Mouse (Mus musculus) midbrain, embryonic 14.5 days (tissue): Measurements from ENCODE around the gene Ace3. TPM values are rescaled to one million over a fixed set of nuclear protein-coding genes. Genes with fewer than 3 reads are reported as not detected.
A peak's percentile ranks its signal among the peaks of the same experiment; 100 is the strongest.

Experiments used
- ATAC-seq: fragments of 200-750 bp; cut with Nextera tagmentation; 2 replicates; pipeline ENCODE4 v1.8.0; 2017; ENCODE audit warnings: moderate number of reproducible peaks, moderate library complexity; ENCODE audit not compliant: low FRiP score, low TSS enrichment
- DNase-seq: peaks from one replicate; pipeline ENCODE4 v3.0.0-alpha.2; 2015
- H3K27ac ChIP-seq: fragments of 300-500 bp; sonication (generic); replicated peaks from 2 replicates; pipeline ENCODE4 v1.5.1; 2014; ENCODE audit warnings: mild to moderate bottlenecking, low read depth, low read length, moderate library complexity
- H3K27me3 ChIP-seq: fragments of 300-500 bp; sonication (generic); 2 replicates; pipeline ENCODE4 v1.6.1; 2014; ENCODE audit warnings: low read length, control low read depth, mixed read lengths; ENCODE audit not compliant: control insufficient read depth, insufficient read depth
- H3K36me3 ChIP-seq: fragments of 300-500 bp; sonication (generic); 2 replicates; pipeline ENCODE4 v1.6.1; 2014; ENCODE audit warnings: low read length, control low read depth; ENCODE audit not compliant: control insufficient read depth, insufficient read depth
- H3K4me1 ChIP-seq: fragments of 300-500 bp; sonication (generic); 2 replicates; pipeline ENCODE4 v1.6.1; 2014; ENCODE audit warnings: mild to moderate bottlenecking, antibody characterized with exemption, low read length, control low read depth; ENCODE audit not compliant: control insufficient read depth, insufficient read depth
- H3K4me2 ChIP-seq: fragments of 300-500 bp; sonication (generic); 2 replicates; pipeline ENCODE4 v1.6.1; 2014; ENCODE audit warnings: mild to moderate bottlenecking, low read length, moderate library complexity
- H3K4me3 ChIP-seq: fragments of 300-500 bp; sonication (generic); replicated peaks from 2 replicates; pipeline ENCODE4 v1.5.1; 2014; ENCODE audit warnings: low read depth, low read length
- H3K9ac ChIP-seq: fragments of 300-500 bp; sonication (generic); replicated peaks from 2 replicates; pipeline ENCODE4 v1.6.1; 2014; ENCODE audit warnings: mild to moderate bottlenecking, low read length, moderate library complexity
- H3K9me3 ChIP-seq: fragments of 300-500 bp; sonication (generic); 2 replicates; pipeline ENCODE4 v1.6.1; 2016; ENCODE audit warnings: low read length, control low read depth, mixed read lengths; ENCODE audit not compliant: control insufficient read depth
- WGBS: fragments of 180-500 bp; shearing (Covaris S2); extraction: QIAGEN DNeasy Blood & Tissue Kit; methylation state at CpG from one replicate; pipeline ENCODE4 v1.1.7; 2014; 5-methylcytosine and 5-hydroxymethylcytosine counted together
- polyA plus RNA-seq: library from polyadenylated mRNA; unstranded; fragments of >200 nt; fragmentation: Nextera tagmentation; extraction: Ambion mirVana; gene quantifications from 2 replicates; pipeline ENCODE4 v1.2.1, GENCODE M21; 2014

Ace3 gene
- polyA plus RNA-seq, 1 experiment from 2014 or later: 0.09 TPM

GRCm38 (mm10) chr11:106036548-106037417 is 42.3 kb downstream of the Ace3 start, which contains the start of gene Dcaf7:
TSS of gene Dcaf7 (plus strand) at chr11:106036872.
- under 1% methylated on average over 66 of the region's 66 CpGs for WGBS
- Histone ChIP-seq H3K27me3 (no peaks in the 10 kb centered on the region), H3K36me3 (no peaks in the 10 kb centered on the region), H3K27ac (peak within 1 kb of the TSS; percentile 90), H3K4me3 (peak within 1 kb of the TSS; percentile 92), H3K9me3 (no peaks in the 10 kb centered on the region), H3K4me2 (peak within 1 kb of the TSS; percentile 81), H3K9ac (peak within 1 kb of the TSS; percentile 87), H3K4me1 (peaks cover 26% of the 10 kb centered on the region; the same call in 1 of the 2 replicates)
- DNase-seq (peak; percentile 99), ATAC-seq (peak; percentile 99)

- ATAC-seq (peak; percentile 28; the same call in 1 of the 2 replicates), DNase-seq (peak; percentile 85)
- H3K27me3 ChIP-seq: no peaks in the 10 kb centered on the region
- WGBS: 0% methylated on average over 13 of the region's 13 CpGs
- H3K9me3 ChIP-seq: no peaks in the 10 kb centered on the region
- H3K9ac ChIP-seq: peak overlapping the region; percentile 87
- peaks cover 26% of the 10 kb centered on the region; the same call in 1 of the 2 replicates for H3K4me1 ChIP-seq
- no peaks in the 10 kb centered on the region for H3K36me3 ChIP-seq
- peak overlapping the region; percentile 81 for H3K4me2 ChIP-seq
- peak overlapping the region; percentile 92 for H3K4me3 ChIP-seq
- peak overlapping the region; percentile 90 for H3K27ac ChIP-seq
These were observed 42.9 kb downstream of the Ace3 start for GRCm38 (mm10) chr11:106037418-106037751.

GRCm38 (mm10) chr11:106044349-106044748 is 49.9 kb downstream of the Ace3 start:
- Histone ChIP-seq H3K9ac (no peak overlapping the region), H3K27me3 (no peaks in the 10 kb centered on the region), H3K4me1 (0 out of 2 replicates have a peak, but pooled peaks cover 2% of the 10 kb centered on the region), H3K36me3 (peaks cover 30% of the 10 kb centered on the region), H3K4me2 (no peak overlapping the region), H3K9me3 (no peaks in the 10 kb centered on the region), H3K27ac (no peak overlapping the region), H3K4me3 (no peak overlapping the region)
- DNase-seq (no peak), ATAC-seq (no peak)

GRCm38 (mm10) chr11:106045256-106045655 is 50.8 kb downstream of the Ace3 start:
- H3K9ac ChIP-seq: no peak overlapping the region
- WGBS: 96% methylated on average over 1 of the region's 1 CpGs
- no peak overlapping the region for H3K27ac ChIP-seq
- ATAC-seq: no peak
- H3K4me2 ChIP-seq: no peak overlapping the region
- no peak overlapping the region for H3K4me3 ChIP-seq
- DNase-seq: no peak
- H3K27me3 ChIP-seq: no peaks in the 10 kb centered on the region
- H3K9me3 ChIP-seq: no peaks in the 10 kb centered on the region
- peaks cover 37% of the 10 kb centered on the region for H3K36me3 ChIP-seq
- H3K4me1 ChIP-seq: 0 out of 2 replicates have a peak, but pooled peaks cover 2% of the 10 kb centered on the region

GRCm38 (mm10) chr11:106045780-106046179 is 51.3 kb downstream of the Ace3 start:
- H3K4me1 ChIP-seq: no peaks in the 10 kb centered on the region
- H3K27ac ChIP-seq: no peak overlapping the region
- 97% methylated on average over 3 of the region's 3 CpGs for WGBS
- H3K9me3 ChIP-seq: no peaks in the 10 kb centered on the region
- no peak overlapping the region for H3K4me2 ChIP-seq
- DNase-seq (no peak), ATAC-seq (no peak)
- no peaks in the 10 kb centered on the region for H3K27me3 ChIP-seq
- peaks cover 42% of the 10 kb centered on the region for H3K36me3 ChIP-seq
- no peak overlapping the region for H3K4me3 ChIP-seq
- no peak overlapping the region for H3K9ac ChIP-seq

GRCm38 (mm10) chr11:106046584-106046983 is 52.1 kb downstream of the Ace3 start:
- Histone ChIP-seq H3K36me3 (peaks cover 50% of the 10 kb centered on the region), H3K27ac (no peak overlapping the region), H3K9me3 (no peaks in the 10 kb centered on the region), H3K4me1 (no peaks in the 10 kb centered on the region), H3K4me2 (no peak overlapping the region), H3K4me3 (no peak overlapping the region), H3K9ac (no peak overlapping the region), H3K27me3 (no peaks in the 10 kb centered on the region)
- 88% methylated on average over 9 of the region's 9 CpGs for WGBS
- ATAC-seq: no peak
- no peak for DNase-seq

- ATAC-seq: no peak
- H3K27ac ChIP-seq: no peak overlapping the region
- H3K4me2 ChIP-seq: no peak overlapping the region
- 96% methylated on average over 2 of the region's 2 CpGs for WGBS
- H3K36me3 ChIP-seq: peaks cover 94% of the 10 kb centered on the region
- H3K27me3 ChIP-seq: no peaks in the 10 kb centered on the region
- H3K4me1 ChIP-seq: no peaks in the 10 kb centered on the region
- no peak overlapping the region for H3K4me3 ChIP-seq
- H3K9ac ChIP-seq: no peak overlapping the region
- DNase-seq: no peak
- H3K9me3 ChIP-seq: no peaks in the 10 kb centered on the region
These were observed 59.4 kb downstream of the Ace3 start for GRCm38 (mm10) chr11:106053921-106054320.

- Histone ChIP-seq H3K9me3 (no peaks in the 10 kb centered on the region), H3K4me3 (no peak overlapping the region), H3K4me1 (no peaks in the 10 kb centered on the region), H3K27ac (no peak overlapping the region), H3K9ac (no peak overlapping the region), H3K36me3 (peaks cover 94% of the 10 kb centered on the region), H3K27me3 (no peaks in the 10 kb centered on the region), H3K4me2 (no peak overlapping the region)
- ATAC-seq (no peak), DNase-seq (no peak)
- 97% methylated on average over 8 of the region's 8 CpGs for whole genome bisulfite sequencing
These were observed 60.1 kb downstream of the Ace3 start for GRCm38 (mm10) chr11:106054600-106054999.
